Mouse (Mus musculus) layer of hippocampus, adult 18-20 months (tissue): Measurements from ENCODE around the gene Krtap19-4. TPM values are rescaled to one million over a fixed set of nuclear protein-coding genes. Genes with fewer than 3 reads are reported as not detected.

ENCODE experiments used
- DNase-seq, 2 experiments: peaks; one replicate each; pipeline ENCODE4 v3.0.0; 2022; ENCODE audit warnings: low spot score in 2 of 2
- long read RNA-seq: library from polyadenylated mRNA; stranded (forward); transcript quantifications from one replicate; pipeline ENCODE4 v2.0.0, GENCODE M21; 2021
- total RNA-seq, 2 experiments: library from RNA; stranded (reverse); gene quantifications; 2 replicates each; pipeline ENCODE4 v1.2.3; 2021

Krtap19-4 gene
- total RNA-seq: not detected
- long read RNA-seq: 0 reads

DNA sequence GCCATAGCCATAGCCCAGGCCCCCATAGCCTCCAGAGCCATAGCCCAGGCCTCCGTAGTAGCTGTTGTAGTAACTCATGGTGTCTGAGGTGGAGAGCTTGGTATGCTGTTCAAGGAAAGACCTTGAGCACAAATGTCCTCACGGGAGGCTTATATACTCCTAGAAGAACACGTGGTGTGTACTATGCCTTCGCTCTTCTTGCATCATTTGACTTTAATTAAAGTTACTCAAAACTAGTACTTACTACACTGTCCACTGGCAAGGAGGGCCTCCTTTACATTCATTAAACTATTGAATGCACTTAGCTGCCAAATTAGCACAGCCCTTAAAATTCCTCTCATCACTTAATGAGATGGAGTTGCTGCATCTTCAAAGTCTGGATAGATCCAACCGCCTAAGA is at the start of gene Krtap19-4:
TSS of gene Krtap19-4 (minus strand) at position 101 of the 400 bp plus-strand sequence.
- DNase-seq: no peak

DNA sequence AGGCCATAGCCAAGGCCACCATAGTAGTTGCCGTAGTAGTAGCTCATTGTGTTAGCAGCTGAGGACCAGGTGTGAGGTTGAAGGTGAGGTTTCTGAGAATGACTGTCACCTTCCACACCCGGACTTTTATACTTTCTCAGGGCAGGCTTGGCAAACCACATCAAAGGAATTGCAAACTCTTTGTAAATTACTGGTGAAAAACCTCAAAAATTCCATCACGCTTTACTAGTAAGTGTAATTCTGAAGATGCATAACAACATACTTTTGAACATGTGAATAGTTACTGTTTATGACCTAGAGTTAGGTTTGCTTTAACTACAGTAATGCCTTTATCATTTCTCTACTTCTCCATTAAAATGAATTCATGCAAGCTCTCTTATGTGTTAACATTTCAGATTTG is 47.3 kb upstream of the Krtap19-4 start, which contains the start of gene Krtap19-9b:
TSS of gene Krtap19-9b (minus strand) at position 101 of the 400 bp plus-strand sequence.
- DNase-seq: no peak

DNA sequence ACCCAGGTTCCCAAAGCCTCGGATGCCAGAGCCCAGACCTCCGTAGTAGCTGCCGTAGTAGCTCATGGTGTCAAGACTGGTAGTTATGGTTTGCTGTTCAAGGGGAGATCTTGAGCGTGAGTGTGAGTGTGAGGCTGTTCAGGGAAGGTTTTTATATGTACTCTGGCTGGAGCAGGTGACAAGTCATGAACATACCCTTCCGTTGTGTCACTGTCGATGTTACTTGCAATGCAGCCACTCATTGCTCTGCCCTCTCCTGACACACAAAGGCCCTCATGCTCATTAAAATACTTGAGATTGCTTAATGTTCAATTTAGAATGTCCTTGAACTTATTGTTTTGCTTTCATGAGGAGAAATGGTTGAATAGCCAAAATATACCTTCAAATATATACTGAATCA is 11.5 kb upstream of the Krtap19-4 start, which contains the start of gene Krtap19-5:
TSS of gene Krtap19-5 (minus strand) at position 101 of the 400 bp plus-strand sequence.
- DNase-seq: no peak

DNA sequence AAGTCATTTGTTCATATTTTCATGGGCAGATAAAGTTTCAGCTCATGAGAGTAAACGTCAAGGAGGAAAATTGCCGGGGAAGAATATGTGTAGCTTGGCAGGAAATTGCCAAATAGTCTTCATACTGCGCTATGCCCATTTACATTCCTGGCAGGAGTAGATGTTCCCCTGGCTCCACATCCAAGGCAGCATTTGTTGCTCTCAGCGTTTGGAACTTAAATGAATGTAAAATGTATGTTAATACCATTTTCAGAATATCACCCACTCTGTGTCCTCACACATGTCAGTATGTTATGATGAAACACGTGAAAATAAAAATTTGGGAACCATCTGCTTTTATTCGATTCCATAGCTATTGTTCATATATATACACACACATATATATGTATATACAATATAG is 2.0 kb upstream of the Krtap19-4 start:
- no peak for DNase-seq

DNA sequence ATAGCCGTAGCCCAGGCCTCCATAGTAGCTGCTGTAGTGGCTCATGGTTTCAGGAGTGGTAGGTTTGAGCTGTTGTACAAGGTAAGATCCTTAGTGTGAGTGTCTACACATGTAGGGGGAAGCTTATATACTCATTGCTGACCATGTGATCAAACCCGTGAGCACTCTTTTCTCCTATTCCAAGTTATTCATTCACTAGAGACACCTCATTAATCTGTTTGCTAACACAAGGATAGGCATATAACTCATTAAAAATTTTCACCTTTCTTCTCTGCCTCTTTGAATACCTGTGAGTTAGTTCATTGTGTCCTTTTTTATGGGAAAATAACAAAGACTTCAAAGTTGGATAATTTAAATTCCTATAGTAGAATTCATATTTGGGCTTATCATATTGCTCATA is 7.0 kb downstream of the Krtap19-4 start, which contains the start of gene Krtap19-3:
TSS of gene Krtap19-3 (minus strand) at position 101 of the 400 bp plus-strand sequence.
- no peak for DNase-seq

DNA sequence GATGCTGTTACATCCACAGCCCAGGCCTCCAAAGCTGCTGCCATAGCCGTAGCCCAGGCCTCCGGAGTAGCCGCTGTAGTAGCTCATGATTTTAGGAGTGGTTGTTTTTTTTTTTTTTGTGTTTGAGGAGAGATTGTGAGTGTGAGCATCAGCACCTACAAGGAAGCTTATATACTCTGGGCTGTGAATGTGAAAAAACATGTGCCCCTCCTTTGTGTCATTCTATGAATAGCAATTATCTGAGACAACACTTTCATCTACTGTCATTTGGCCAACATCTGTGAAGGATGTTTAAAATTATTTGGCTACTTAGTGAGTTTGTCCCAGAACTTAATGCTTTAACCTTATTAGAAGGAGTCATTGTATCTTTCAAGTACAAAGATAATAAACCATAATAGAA is 10.7 kb downstream of the Krtap19-4 start, which contains the start of gene Krtap19-2:
TSS of gene Krtap19-2 (minus strand) at position 101 of the 400 bp plus-strand sequence.
- no peak for DNase-seq

DNA sequence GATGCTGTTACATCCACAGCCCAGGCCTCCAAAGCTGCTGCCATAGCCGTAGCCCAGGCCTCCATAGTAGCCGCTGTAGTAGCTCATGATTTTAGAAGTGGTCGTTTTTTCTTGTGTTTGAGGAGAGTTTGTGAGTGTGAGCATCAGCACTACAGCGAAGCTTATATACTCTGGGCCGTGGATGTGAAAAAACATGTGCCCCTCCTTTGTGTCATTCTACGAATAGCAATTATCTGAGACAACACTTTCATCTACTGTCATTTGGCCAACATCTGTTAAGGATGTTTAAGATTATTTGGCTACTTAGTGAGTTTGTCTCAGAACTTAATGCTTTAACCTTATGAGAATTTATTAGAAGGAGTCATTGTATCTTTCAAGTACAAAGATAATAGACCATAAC is 15.6 kb downstream of the Krtap19-4 start, which contains the start of gene Krtap19-1:
TSS of gene Krtap19-1 (minus strand) at position 101 of the 400 bp plus-strand sequence.
- DNase-seq: no peak

DNA sequence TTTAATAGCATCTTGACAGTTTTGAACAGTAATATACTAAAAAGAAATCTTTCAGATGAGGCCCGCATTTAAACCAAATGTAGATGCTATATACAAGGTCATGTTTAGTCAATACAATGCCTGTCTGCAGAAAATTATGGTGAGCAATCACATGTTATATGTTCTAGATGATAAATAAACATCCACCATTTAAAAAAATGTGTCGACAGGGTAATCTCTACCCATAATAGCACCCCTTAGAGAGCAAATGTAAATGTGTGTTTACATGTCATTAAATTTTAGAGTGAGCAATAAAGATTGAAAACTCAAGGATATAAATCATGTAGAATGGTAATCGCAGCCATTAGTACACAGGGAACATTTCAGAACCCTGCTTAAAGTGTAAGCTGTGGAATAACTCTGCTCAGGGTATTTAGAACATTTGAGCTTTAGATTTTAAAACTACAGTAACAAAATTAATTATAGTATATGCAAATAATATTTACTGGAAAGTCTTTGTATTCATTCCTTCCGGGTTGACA is 19.9 kb downstream of the Krtap19-4 start:
- DNase-seq: no peak

DNA sequence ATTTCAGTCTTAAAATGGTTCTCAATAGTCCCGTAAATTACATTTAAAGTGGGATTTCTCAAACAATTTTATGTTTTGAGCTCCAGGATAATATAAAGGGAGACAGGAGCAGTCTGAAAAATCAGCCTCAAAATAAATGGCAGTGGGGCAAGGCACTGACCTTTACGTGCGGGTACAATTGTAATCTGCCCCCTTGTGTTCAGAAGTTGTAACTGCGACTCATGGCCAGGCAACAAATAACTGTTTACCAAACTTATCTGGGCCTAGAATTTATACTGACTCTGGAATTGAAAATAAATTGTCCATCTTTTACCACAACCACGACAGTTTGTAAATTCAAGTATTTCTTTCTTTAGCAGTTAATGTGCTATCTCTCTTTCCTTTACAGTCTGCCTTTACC is 33.4 kb downstream of the Krtap19-4 start:
- DNase-seq: peak in 1 of 2 experiments; percentile 6

DNA sequence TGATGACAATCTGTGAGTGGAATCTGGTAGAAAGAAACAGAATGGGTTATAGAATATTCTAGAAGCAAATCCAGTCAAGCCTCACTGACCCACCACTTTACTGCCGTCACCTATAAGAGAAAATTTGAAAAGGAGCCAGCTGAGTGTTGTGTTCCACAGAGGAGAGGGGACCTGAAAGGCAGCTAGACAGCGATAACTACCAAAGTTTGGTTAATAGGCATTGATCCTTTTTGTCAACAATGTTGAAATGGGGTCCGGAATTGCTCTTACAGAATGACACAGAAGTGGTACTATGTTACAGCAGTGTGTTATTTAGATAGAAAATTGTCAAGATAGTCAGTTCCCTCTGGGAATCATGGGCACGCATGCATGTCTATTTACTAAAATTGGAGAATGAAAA is 36.3 kb downstream of the Krtap19-4 start:
- DNase-seq: no peak

DNA sequence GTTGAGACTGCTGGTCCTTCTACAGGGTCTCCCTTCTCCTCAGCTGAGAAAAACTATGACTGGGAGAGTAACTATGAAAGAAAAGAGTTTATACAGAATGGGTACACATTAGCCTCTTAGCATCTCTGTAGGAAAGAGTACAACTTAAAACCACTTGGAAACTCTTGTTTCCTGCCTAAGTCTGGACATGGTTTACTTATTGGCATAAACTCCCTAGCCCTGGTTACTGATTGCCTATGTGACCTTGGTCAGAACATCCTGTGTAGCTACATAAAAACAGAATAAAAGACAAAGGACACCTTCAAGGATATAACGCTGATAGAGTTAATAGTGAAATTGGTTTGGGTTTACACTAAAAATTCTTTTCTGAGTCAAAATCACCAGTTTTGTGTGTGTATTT is 37.5 kb downstream of the Krtap19-4 start:
- no peak for DNase-seq

Other genes with a start within 250 kb of the Krtap19-4 start
- gene Krtap26-1, start 237.3 kb downstream of the Krtap19-4 start, total RNA-seq: not detected
- not detected for gene Krtap27-1, start 213.4 kb downstream of the Krtap19-4 start, total RNA-seq
- not detected for gene 2310061N02Rik, start 177.1 kb downstream of the Krtap19-4 start, total RNA-seq
- gene Krtap13-1, start 156.2 kb downstream of the Krtap19-4 start, total RNA-seq: not detected
- gene Krtap13, start 133.5 kb downstream of the Krtap19-4 start, total RNA-seq: not detected
- gene 2310034C09Rik, start 126.2 kb downstream of the Krtap19-4 start, total RNA-seq: not detected
- not detected for gene 2310057N15Rik, start 110.9 kb downstream of the Krtap19-4 start, total RNA-seq
- gene Gm5965, start 107.2 kb downstream of the Krtap19-4 start, total RNA-seq: not detected
- not detected for gene Gm20741, start 72.9 kb downstream of the Krtap19-4 start, total RNA-seq
- not detected for gene Krtap15, start 64.9 kb downstream of the Krtap19-4 start, total RNA-seq
- not detected for gene Krtap14, start 58.9 kb downstream of the Krtap19-4 start, total RNA-seq
- gene Krtap19-1, start 15.7 kb downstream of the Krtap19-4 start, total RNA-seq: not detected
- not detected for gene Krtap19-2, start 10.8 kb downstream of the Krtap19-4 start, total RNA-seq
- gene Krtap19-3, start 7.1 kb downstream of the Krtap19-4 start, total RNA-seq: not detected
- gene Krtap19-5, start 11.4 kb upstream of the Krtap19-4 start, total RNA-seq: not detected
- not detected for gene Krtap19-9b, start 47.2 kb upstream of the Krtap19-4 start, total RNA-seq
- gene Krtap16-3, start 77.8 kb upstream of the Krtap19-4 start, total RNA-seq: not detected
- not detected for gene Krtap22-2, start 125.7 kb upstream of the Krtap19-4 start, total RNA-seq
- gene Gm10229, start 130.2 kb upstream of the Krtap19-4 start, total RNA-seq: not detected
- gene Krtap6-1, start 146.6 kb upstream of the Krtap19-4 start, total RNA-seq: not detected
- gene Gm10228, start 156.4 kb upstream of the Krtap19-4 start, total RNA-seq: not detected
- not detected for gene Krtap6-5, start 162.8 kb upstream of the Krtap19-4 start, total RNA-seq
- not detected for gene 1110025L11Rik, start 178.9 kb upstream of the Krtap19-4 start, total RNA-seq
- gene Krtap6-3, start 198.9 kb upstream of the Krtap19-4 start, total RNA-seq: not detected